Mouse (Mus musculus): ENCODE measurements around the gene Trim56.

DNA sequence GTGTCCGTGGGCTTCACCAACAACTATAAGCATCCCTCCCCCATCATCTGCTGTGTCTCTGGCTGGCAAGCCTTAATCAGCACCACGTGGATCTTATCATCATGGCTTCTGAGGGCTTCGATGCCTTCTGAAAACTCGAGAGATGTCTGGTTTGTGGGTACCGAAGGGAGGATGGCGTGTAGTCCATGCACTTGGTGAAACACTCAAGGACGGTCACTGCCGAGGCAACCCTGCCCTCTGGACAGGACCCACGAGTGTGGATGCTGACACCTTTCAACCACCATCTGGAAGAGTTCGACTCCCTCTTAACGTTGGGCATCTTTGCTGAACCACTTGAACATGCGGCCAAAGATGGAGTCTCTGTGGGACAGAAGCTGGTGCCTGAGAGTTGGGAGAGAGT, 5.1 kb downstream of the Trim56 start:
- TF ChIP-seq CTCF (IDR thresholded peaks at IDR 0.05; ENCODE audit: low read depth, low read length) (no peak), POLR2A (IDR thresholded peaks at IDR 0.05; ENCODE audit: extremely low read depth, insufficient read depth, low read length) (no peak)
